Mouse (Mus musculus) stomach, embryonic 14.5 days (tissue): ENCODE results near the gene Cacng4. TPM values are rescaled to one million over a fixed set of nuclear protein-coding genes. Genes with fewer than 3 reads are reported as not detected.

Experiments used
- ATAC-seq: fragments of 200-750 bp; cut with Nextera tagmentation; 2 replicates; pipeline ENCODE4 v1.8.0; 2017; ENCODE audit warnings: low read depth, moderate TSS enrichment; ENCODE audit not compliant: insufficient number of reproducible peaks, insufficient read depth, low FRiP score
- H3K27ac ChIP-seq: fragments of 300-500 bp; sonication (generic); 2 replicates; pipeline ENCODE4 v1.5.1; 2014; ENCODE audit warnings: mild to moderate bottlenecking, low read length, moderate library complexity, mixed read lengths
- H3K27me3 ChIP-seq: fragments of 300-500 bp; sonication (generic); 2 replicates; pipeline ENCODE4 v1.6.1; 2014; ENCODE audit warnings: low read length, control low read depth, mixed read lengths; ENCODE audit not compliant: control insufficient read depth, insufficient read depth
- H3K36me3 ChIP-seq: fragments of 300-500 bp; sonication (generic); 2 replicates; pipeline ENCODE4 v1.6.1; 2014; ENCODE audit warnings: mild to moderate bottlenecking, control low read depth, low read length, moderate library complexity, mixed read lengths; ENCODE audit not compliant: control insufficient read depth, insufficient read depth
- H3K4me1 ChIP-seq: fragments of 300-500 bp; sonication (generic); 2 replicates; pipeline ENCODE4 v1.6.1; 2014; ENCODE audit warnings: low read length, control low read depth, mixed read lengths; ENCODE audit not compliant: control insufficient read depth, insufficient read depth
- H3K4me2 ChIP-seq: fragments of 300-500 bp; sonication (generic); replicated peaks from 2 replicates; pipeline ENCODE4 v1.6.1; 2014; ENCODE audit warnings: low read depth, low read length, control low read depth
- H3K4me3 ChIP-seq: fragments of 300-500 bp; sonication (generic); 2 replicates; pipeline ENCODE4 v1.5.1; 2014; ENCODE audit warnings: low read depth, low read length, control low read depth
- H3K9ac ChIP-seq: fragments of 300-500 bp; sonication (generic); replicated peaks from 2 replicates; pipeline ENCODE4 v1.6.1; 2014; ENCODE audit warnings: low read depth, mild to moderate bottlenecking, control low read depth, low read length, moderate library complexity, mixed read lengths
- H3K9me3 ChIP-seq: fragments of 300-500 bp; sonication (generic); 2 replicates; pipeline ENCODE4 v1.6.1; 2016; ENCODE audit warnings: low read depth, low read length, control low read depth; ENCODE audit not compliant: control insufficient read depth
- WGBS: fragments of 180-500 bp; shearing (Covaris S2); extraction: QIAGEN DNeasy Blood & Tissue Kit; methylation state at CpG from one replicate; pipeline ENCODE4 v1.1.7; 2014; 5-methylcytosine and 5-hydroxymethylcytosine counted together
- polyA plus RNA-seq: library from polyadenylated mRNA; unstranded; fragments of >200 nt; fragmentation: Nextera tagmentation; extraction: Ambion mirVana; gene quantifications from 2 replicates; pipeline ENCODE4 v1.2.1, GENCODE M21; 2014

Gene Cacng4
- polyA plus RNA-seq, 1 experiment from 2014 or later: 7.9 TPM

DNA sequence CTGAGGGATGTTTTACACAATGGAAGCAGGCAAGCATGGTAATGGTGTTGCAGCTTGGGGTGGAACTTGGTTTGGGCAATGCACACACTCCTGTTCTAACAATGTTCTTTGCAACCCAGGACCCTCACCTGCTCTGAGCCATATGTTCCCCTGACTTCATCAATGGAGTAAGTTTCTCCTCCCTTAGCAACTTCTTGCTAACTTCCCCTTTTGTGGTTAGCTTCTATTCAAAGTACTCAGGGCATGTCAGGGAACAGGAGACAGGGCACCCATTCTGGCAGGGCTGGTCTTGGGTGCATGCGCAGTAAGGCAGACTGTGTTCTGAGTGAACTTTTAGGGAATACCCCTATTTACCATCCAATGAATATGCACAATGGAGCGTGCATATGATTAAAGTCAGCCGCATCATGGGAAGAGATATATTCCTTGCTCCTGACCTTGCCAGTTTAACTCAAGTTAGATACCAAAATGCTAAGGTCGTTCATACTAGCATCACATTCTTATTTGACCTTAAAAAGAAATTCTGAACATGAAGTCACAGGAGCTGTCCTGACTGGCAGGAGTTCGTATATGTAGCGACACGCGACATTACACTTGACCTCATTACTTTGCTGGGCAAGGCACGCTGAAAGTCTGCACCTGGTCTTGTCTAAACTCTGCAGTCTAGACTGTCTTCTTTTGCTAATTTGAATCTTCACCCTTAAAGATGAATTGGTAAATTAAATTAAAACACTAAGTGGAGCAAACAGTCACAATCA, 73.9 kb downstream of the Cacng4 start:
- Histone ChIP-seq H3K27ac (no peak overlapping the region), H3K4me2 (no peak overlapping the region), H3K4me1 (no peaks in the 10 kb centered on the region), H3K9ac (no peak overlapping the region), H3K9me3 (no peaks in the 10 kb centered on the region), H3K4me3 (no peak overlapping the region), H3K36me3 (no peaks in the 10 kb centered on the region), H3K27me3 (no peaks in the 10 kb centered on the region)
- WGBS: 78% methylated on average over 9 of the region's 9 CpGs
- ATAC-seq: no peak

DNA sequence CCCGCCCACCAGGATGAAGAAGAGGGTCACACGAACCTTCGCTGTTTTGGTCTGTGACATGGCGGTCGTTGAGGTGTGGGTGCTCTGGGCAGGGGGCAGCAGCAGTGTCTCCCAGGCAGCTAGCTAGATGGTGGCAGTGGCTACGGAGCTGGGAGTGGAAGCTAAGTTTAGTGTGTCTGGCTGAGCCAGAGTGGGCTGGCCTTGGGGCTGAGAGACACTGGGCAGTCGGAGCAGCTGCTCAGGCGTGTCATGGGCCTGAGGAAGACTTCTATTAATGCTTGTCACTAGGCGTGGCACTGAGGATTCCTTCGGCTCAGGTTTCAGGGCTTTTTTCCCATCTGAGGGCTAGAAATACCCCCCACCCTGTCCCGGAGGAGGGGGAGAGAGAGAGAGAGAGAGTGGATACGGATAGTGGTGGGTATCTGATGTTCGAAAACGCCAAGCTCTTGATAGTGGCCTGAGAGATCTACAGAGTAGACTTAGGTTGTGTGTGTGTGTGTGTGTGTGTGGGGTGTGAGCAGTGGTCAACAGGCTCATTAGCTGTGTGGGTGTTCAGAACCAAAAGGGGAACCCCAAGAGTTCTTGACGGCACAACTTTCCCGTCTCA, 77.9 kb downstream of the Cacng4 start, which contains the start of gene Cacng1:
Gene Cacng1, minus strand, starts transcription at position 191 of the 607 bp plus-strand sequence.
- no peak for ATAC-seq
- WGBS: 70% methylated on average over 16 of the region's 16 CpGs

DNA sequence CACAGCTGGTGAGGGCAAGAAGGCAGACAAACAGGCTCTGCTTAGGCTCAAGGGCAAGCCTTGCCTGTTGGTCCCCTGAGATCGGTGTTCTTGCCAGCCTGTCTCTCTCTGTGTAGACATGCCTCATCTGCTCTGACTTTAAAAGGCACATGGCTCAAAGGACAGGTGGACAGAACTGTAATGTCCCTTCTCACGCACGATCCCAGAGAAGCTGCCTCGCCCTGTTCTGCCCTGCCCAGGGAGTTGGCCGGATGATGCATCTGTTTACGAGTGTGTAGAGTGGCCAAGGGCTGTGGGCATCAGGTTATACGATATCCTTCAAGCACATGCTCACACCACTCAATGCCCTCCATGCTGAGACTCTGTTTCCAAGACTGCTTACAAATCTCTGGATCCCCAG, 80.0 kb downstream of the Cacng4 start:
- H3K4me2 ChIP-seq: no peak overlapping the region
- H3K27me3 ChIP-seq: no peaks in the 10 kb centered on the region
- ATAC-seq: no peak
- no peaks in the 10 kb centered on the region for H3K4me1 ChIP-seq
- no peak overlapping the region for H3K9ac ChIP-seq
- H3K9me3 ChIP-seq: no peaks in the 10 kb centered on the region
- H3K36me3 ChIP-seq: no peaks in the 10 kb centered on the region
- no peak overlapping the region for H3K4me3 ChIP-seq
- H3K27ac ChIP-seq: no peak overlapping the region
- WGBS: 83% methylated on average over 7 of the region's 7 CpGs

More for the DNA sequence above, 77.9 kb downstream of the Cacng4 start, which contains the start of gene Cacng1:
- Histone ChIP-seq H3K9ac (no peak within 1 kb of the TSS), H3K4me1 (no peaks in the 10 kb centered on the region), H3K4me2 (no peak within 1 kb of the TSS), H3K4me3 (no peak within 1 kb of the TSS), H3K36me3 (no peaks in the 10 kb centered on the region), H3K27ac (no peak within 1 kb of the TSS), H3K9me3 (no peaks in the 10 kb centered on the region), H3K27me3 (no peaks in the 10 kb centered on the region)

DNA sequence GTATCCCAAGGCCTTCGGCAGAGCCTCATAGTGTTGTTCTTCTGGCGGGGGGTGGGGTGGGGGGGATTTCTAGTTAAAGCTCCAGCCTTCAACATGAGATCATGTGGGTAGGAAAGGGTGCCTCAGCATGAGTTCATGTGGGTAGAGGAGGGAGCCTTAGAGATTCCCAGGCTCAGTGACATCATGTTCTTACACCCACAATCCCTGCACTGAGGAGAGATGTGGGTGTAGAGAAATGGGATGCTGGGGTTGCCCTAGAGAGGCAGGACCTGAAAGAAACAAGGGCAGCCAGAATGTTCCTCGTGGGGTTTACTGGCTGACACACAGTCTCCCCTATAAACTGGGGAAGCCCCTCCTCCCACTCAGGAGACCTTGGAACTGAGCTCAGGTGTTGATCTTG, 84.0 kb downstream of the Cacng4 start:
- 43% methylated on average over 3 of the region's 3 CpGs for WGBS
- H3K9ac ChIP-seq: no peak overlapping the region
- H3K4me3 ChIP-seq: no peak overlapping the region
- no peak overlapping the region for H3K4me2 ChIP-seq
- H3K9me3 ChIP-seq: no peaks in the 10 kb centered on the region
- H3K27ac ChIP-seq: no peak overlapping the region
- H3K27me3 ChIP-seq: no peaks in the 10 kb centered on the region
- no peaks in the 10 kb centered on the region for H3K36me3 ChIP-seq
- H3K4me1 ChIP-seq: no peaks in the 10 kb centered on the region
- ATAC-seq: no peak

DNA sequence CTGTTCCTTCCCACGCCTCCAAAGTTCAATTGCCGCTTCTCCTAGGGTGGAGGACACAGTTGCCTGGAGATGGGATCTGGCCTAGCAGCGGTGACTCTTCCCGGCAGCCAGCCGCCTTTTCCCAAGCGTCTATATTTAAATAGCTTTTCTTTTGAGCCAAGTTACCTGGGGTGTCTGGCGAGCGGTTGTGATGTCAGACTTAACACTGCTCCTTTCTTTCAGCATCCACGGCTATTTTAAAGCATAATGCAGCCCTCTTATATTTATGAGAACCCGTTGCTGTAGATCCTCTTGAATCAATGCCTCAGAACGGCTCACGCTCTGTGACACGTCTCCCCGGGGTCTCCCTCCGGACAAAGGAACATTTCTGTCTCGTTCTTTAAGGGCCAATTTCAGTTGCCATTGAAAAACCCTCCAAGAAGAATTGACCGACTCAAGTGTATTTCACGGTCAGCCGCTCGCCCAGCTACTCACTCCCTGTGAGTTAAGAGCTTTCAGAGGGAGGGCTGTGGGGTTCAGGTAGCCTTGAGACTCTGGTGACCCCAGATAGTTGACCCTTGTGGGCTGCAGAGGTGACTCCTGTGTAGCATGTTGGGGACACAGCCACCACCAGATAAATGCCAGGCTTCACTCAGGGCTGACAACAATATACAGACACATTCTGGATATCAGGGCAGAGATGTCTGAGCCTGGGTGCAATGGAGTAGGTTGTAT, 86.3 kb downstream of the Cacng4 start:
- 73% methylated on average over 20 of the region's 20 CpGs for WGBS
- H3K36me3 ChIP-seq: no peaks in the 10 kb centered on the region
- H3K4me3 ChIP-seq: no peak overlapping the region
- no peak for ATAC-seq
- H3K4me2 ChIP-seq: no peak overlapping the region
- no peaks in the 10 kb centered on the region for H3K9me3 ChIP-seq
- no peaks in the 10 kb centered on the region for H3K4me1 ChIP-seq
- H3K27me3 ChIP-seq: no peaks in the 10 kb centered on the region
- no peak overlapping the region for H3K27ac ChIP-seq
- no peak overlapping the region for H3K9ac ChIP-seq

DNA sequence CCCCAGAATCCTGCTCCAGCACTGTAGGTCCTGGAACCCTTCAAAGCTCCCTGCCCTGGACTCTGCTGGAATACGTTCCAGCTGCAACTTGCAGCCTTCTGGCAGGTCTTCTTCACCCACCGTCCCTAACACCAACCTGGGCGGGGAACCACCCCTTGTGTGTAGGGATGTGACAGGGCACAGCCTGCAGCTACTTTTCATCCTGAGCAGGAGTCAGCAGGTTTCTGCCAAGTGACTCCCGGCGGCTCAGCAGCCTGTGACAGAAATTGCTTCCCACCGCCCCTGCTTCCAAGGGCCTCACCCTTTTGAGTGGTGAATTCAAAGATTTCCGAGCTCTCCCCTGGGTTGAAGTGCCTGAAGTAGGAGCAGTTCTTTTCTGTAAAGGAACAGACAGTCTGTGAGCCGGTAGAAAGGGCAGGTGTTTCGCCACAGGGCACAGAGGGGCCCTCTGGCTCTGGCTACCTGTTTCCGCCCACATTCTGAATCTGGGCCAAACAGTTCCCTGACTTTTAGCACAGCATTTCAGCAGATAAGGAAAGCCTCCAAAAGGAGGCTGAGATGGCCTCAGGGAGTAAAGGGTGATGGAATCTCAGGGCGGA, 88.8 kb downstream of the Cacng4 start:
- ATAC-seq: no peak
- H3K27me3 ChIP-seq: no peaks in the 10 kb centered on the region
- H3K4me1 ChIP-seq: no peaks in the 10 kb centered on the region
- WGBS: 65% methylated on average over 11 of the region's 11 CpGs
- no peak overlapping the region for H3K27ac ChIP-seq
- no peak overlapping the region for H3K4me3 ChIP-seq
- no peak overlapping the region for H3K4me2 ChIP-seq
- no peaks in the 10 kb centered on the region for H3K36me3 ChIP-seq
- no peak overlapping the region for H3K9ac ChIP-seq
- H3K9me3 ChIP-seq: no peaks in the 10 kb centered on the region

DNA sequence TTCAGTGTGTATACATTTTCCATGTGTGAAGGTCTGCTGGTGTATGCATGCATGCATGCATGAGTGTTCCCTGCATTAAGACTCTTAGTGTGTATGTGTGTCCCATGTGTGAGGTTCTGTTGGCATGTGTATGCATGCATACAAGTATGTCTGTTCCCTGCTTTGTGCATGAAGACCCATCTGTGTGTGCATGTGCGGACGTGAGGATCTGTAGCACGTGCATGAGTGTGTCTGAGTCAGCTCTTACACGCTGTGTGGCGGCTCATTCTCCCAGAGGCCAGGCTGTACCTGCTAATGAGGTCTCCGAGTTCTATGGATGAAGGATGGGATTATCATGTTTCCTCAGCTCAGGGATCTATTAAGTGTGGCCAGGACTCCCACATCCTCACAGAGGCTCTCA, 89.3 kb downstream of the Cacng4 start:
- no peaks in the 10 kb centered on the region for H3K27me3 ChIP-seq
- H3K27ac ChIP-seq: no peak overlapping the region
- ATAC-seq: no peak
- WGBS: 78% methylated on average over 6 of the region's 6 CpGs
- H3K36me3 ChIP-seq: no peaks in the 10 kb centered on the region
- no peak overlapping the region for H3K4me3 ChIP-seq
- no peak overlapping the region for H3K4me2 ChIP-seq
- no peak overlapping the region for H3K9ac ChIP-seq
- no peaks in the 10 kb centered on the region for H3K4me1 ChIP-seq
- no peaks in the 10 kb centered on the region for H3K9me3 ChIP-seq

DNA sequence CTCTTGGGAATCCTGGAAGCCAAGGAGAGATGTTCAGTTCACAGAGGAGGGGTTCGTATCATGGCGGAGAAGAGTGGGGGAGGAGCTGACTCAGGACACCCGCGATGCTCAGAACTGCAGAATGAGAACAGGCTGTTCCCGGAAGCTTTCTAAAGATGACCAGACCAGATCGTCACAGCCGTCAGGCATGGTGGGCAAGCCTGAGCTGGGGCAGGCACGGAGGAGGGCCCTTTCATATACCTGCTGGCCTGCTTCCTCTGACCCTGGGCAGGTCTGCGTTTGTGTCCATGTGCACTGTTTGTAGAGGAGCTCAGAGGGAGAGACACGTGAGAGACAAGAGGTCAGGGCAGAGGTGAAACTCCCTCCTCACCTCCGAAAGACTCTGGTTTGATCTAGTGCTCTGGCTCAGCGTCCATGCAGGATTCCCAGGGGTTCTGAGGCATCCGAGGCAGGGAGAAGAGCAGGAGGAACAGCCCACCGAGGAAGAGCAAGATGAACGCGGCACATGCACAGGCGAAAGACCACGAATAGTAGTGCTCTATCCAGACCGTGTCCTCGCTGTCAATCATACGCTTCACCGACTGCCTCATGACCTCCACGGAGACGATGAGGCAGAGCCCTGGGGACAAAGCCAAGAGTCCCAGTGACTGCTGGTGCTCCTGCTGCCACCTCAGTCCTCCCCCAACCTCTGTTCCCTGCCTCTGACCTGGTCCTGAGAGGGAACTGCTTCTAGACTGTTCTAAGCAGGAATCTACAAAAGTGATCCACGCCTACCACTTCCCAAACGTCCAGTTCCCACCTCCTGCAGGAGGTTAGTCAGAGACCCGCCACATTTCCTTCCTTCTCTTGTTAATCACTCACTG, 90.9 kb downstream of the Cacng4 start:
- Histone ChIP-seq H3K9ac (no peak overlapping the region), H3K27ac (no peak overlapping the region), H3K27me3 (no peaks in the 10 kb centered on the region), H3K36me3 (no peaks in the 10 kb centered on the region), H3K4me3 (no peak overlapping the region), H3K4me2 (no peak overlapping the region), H3K4me1 (no peaks in the 10 kb centered on the region), H3K9me3 (no peaks in the 10 kb centered on the region)
- WGBS: 54% methylated on average over 27 of the region's 27 CpGs
- ATAC-seq: no peak
